Mouse (Mus musculus): ENCODE results near the gene Mrpl52. TPM values are rescaled to one million over a fixed set of nuclear protein-coding genes. Genes with fewer than 3 reads are reported as not detected.

Gene Mrpl52
- polyA plus RNA-seq, 1 experiment from 2014 or later: 241 TPM

- no peaks in the 10 kb centered on the region for H3K27me3 ChIP-seq (replicated peaks; ENCODE audit: control insufficient read depth, insufficient read depth, low read length)
- H3K4me2 ChIP-seq (ENCODE audit: low read depth, low read length): no peak overlapping the region
- H3K4me1 ChIP-seq (ENCODE audit: control insufficient read depth, insufficient read depth, low read length): peaks cover under 1% of the 10 kb centered on the region; the same call in 1 of the 2 replicates
- no peaks in the 10 kb centered on the region for H3K36me3 ChIP-seq (ENCODE audit: control insufficient read depth, insufficient read depth, low read length)
- no peaks in the 10 kb centered on the region for H3K9me3 ChIP-seq (ENCODE audit: control insufficient read depth, low read length)
- H3K4me3 ChIP-seq (ENCODE audit: low read depth, low read length): no peak overlapping the region
- H3K27ac ChIP-seq (replicated peaks; ENCODE audit: low read depth, low read length): no peak overlapping the region
- WGBS: 76% methylated on average over 25 of the region's 25 CpGs
- H3K9ac ChIP-seq (ENCODE audit: low read depth, low read length): no peak overlapping the region
- no peak for DNase-seq (ENCODE audit: low spot score)
- no peak for ATAC-seq (ENCODE audit: low read depth)
These were observed 18.2 kb upstream of the Mrpl52 start for GRCm38 (mm10) chr14:54408336-54409056.

GRCm38 (mm10) chr14:54409057-54409645, 17.6 kb upstream of the Mrpl52 start:
- H3K36me3 ChIP-seq (ENCODE audit: control insufficient read depth, insufficient read depth, low read length): no peaks in the 10 kb centered on the region
- H3K4me1 ChIP-seq (ENCODE audit: control insufficient read depth, insufficient read depth, low read length): peaks cover 7% of the 10 kb centered on the region; the same call in 1 of the 2 replicates
- no peak for DNase-seq (ENCODE audit: low spot score)
- 0 out of 2 replicates have a peak overlapping the region, but pooled peaks have one; percentile 24 for H3K4me2 ChIP-seq (ENCODE audit: low read depth, low read length)
- H3K9ac ChIP-seq (ENCODE audit: low read depth, low read length): no peak overlapping the region
- H3K27me3 ChIP-seq (replicated peaks; ENCODE audit: control insufficient read depth, insufficient read depth, low read length): no peaks in the 10 kb centered on the region
- H3K9me3 ChIP-seq (ENCODE audit: control insufficient read depth, low read length): no peaks in the 10 kb centered on the region
- no peak for ATAC-seq (ENCODE audit: low read depth)
- H3K27ac ChIP-seq (replicated peaks; ENCODE audit: low read depth, low read length): peak overlapping the region; percentile 67; the same call in 1 of the 2 replicates
- no peak overlapping the region for H3K4me3 ChIP-seq (ENCODE audit: low read depth, low read length)
- WGBS: 72% methylated on average over 7 of the region's 7 CpGs

GRCm38 (mm10) chr14:54409980-54410810, 16.5 kb upstream of the Mrpl52 start:
- Histone ChIP-seq H3K9ac (ENCODE audit: low read depth, low read length) (0 out of 2 replicates have a peak overlapping the region, but pooled peaks have one; percentile 34), H3K36me3 (ENCODE audit: control insufficient read depth, insufficient read depth, low read length) (no peaks in the 10 kb centered on the region), H3K4me3 (ENCODE audit: low read depth, low read length) (no peak overlapping the region), H3K4me2 (ENCODE audit: low read depth, low read length) (peak overlapping the region; percentile 24; the same call in 1 of the 2 replicates), H3K4me1 (ENCODE audit: control insufficient read depth, insufficient read depth, low read length) (peaks cover 10% of the 10 kb centered on the region; the same call in 1 of the 2 replicates), H3K27ac (replicated peaks; ENCODE audit: low read depth, low read length) (peak overlapping the region; percentile 67), H3K9me3 (ENCODE audit: control insufficient read depth, low read length) (no peaks in the 10 kb centered on the region), H3K27me3 (replicated peaks; ENCODE audit: control insufficient read depth, insufficient read depth, low read length) (0 out of 2 replicates have a peak, but pooled peaks cover 3% of the 10 kb centered on the region)
- 36% methylated on average over 17 of the region's 17 CpGs for WGBS
- ATAC-seq (ENCODE audit: low read depth) (no peak), DNase-seq (ENCODE audit: low spot score) (no peak)

- WGBS: 48% methylated on average over 9 of the region's 9 CpGs
- no peaks in the 10 kb centered on the region for H3K9me3 ChIP-seq (ENCODE audit: control insufficient read depth, low read length)
- DNase-seq (ENCODE audit: low spot score): no peak
These were observed 14.6 kb upstream of the Mrpl52 start for GRCm38 (mm10) chr14:54412000-54412576.

GRCm38 (mm10) chr14:54412629-54413170, 14.0 kb upstream of the Mrpl52 start:
- Histone ChIP-seq H3K4me3 (ENCODE audit: low read depth, low read length) (no peak overlapping the region), H3K9ac (ENCODE audit: low read depth, low read length) (peak overlapping the region; percentile 37; the same call in 1 of the 2 replicates), H3K4me1 (ENCODE audit: control insufficient read depth, insufficient read depth, low read length) (peaks cover 18% of the 10 kb centered on the region), H3K27me3 (replicated peaks; ENCODE audit: control insufficient read depth, insufficient read depth, low read length) (peaks cover 14% of the 10 kb centered on the region), H3K36me3 (ENCODE audit: control insufficient read depth, insufficient read depth, low read length) (no peaks in the 10 kb centered on the region), H3K4me2 (ENCODE audit: low read depth, low read length) (peak overlapping the region; percentile 53; the same call in 1 of the 2 replicates), H3K9me3 (ENCODE audit: control insufficient read depth, low read length) (no peaks in the 10 kb centered on the region), H3K27ac (replicated peaks; ENCODE audit: low read depth, low read length) (peak overlapping the region; percentile 57; the same call in 1 of the 2 replicates)
- DNase-seq (ENCODE audit: low spot score) (no peak), ATAC-seq (ENCODE audit: low read depth) (no peak)
- whole genome bisulfite sequencing: 50% methylated on average over 2 of the region's 2 CpGs

More at GRCm38 (mm10) chr14:54412000-54412576, 14.6 kb upstream of the Mrpl52 start:
- no peak overlapping the region for H3K4me3 ChIP-seq (ENCODE audit: low read depth, low read length)
- H3K9ac ChIP-seq (ENCODE audit: low read depth, low read length): no peak overlapping the region
- ATAC-seq (ENCODE audit: low read depth): no peak
- peaks cover 13% of the 10 kb centered on the region for H3K4me1 ChIP-seq (ENCODE audit: control insufficient read depth, insufficient read depth, low read length)
- H3K27ac ChIP-seq (replicated peaks; ENCODE audit: low read depth, low read length): no peak overlapping the region
- H3K27me3 ChIP-seq (replicated peaks; ENCODE audit: control insufficient read depth, insufficient read depth, low read length): peaks cover 8% of the 10 kb centered on the region; the same call in 1 of the 2 replicates
- no peak overlapping the region for H3K4me2 ChIP-seq (ENCODE audit: low read depth, low read length)
- no peaks in the 10 kb centered on the region for H3K36me3 ChIP-seq (ENCODE audit: control insufficient read depth, insufficient read depth, low read length)

- Histone ChIP-seq H3K27me3 (replicated peaks; ENCODE audit: control insufficient read depth, insufficient read depth, low read length) (peaks cover 16% of the 10 kb centered on the region), H3K9me3 (ENCODE audit: control insufficient read depth, low read length) (no peaks in the 10 kb centered on the region), H3K27ac (replicated peaks; ENCODE audit: low read depth, low read length) (peak overlapping the region; percentile 57; the same call in 1 of the 2 replicates), H3K4me2 (ENCODE audit: low read depth, low read length) (peak overlapping the region; percentile 53), H3K9ac (ENCODE audit: low read depth, low read length) (peak overlapping the region; percentile 45), H3K36me3 (ENCODE audit: control insufficient read depth, insufficient read depth, low read length) (no peaks in the 10 kb centered on the region), H3K4me3 (ENCODE audit: low read depth, low read length) (peak overlapping the region; percentile 20), H3K4me1 (ENCODE audit: control insufficient read depth, insufficient read depth, low read length) (peaks cover 18% of the 10 kb centered on the region)
- ATAC-seq (ENCODE audit: low read depth) (peak; percentile 58), DNase-seq (ENCODE audit: low spot score) (peak; percentile 74)
- WGBS: 6% methylated on average over 18 of the region's 18 CpGs
These were observed 12.6 kb upstream of the Mrpl52 start for GRCm38 (mm10) chr14:54413877-54414700.

GRCm38 (mm10) chr14:54415241-54416020, 11.3 kb upstream of the Mrpl52 start:
- WGBS: 24% methylated on average over 13 of the region's 13 CpGs
- H3K4me1 ChIP-seq (ENCODE audit: control insufficient read depth, insufficient read depth, low read length): peaks cover 18% of the 10 kb centered on the region
- no peak for ATAC-seq (ENCODE audit: low read depth)
- no peaks in the 10 kb centered on the region for H3K36me3 ChIP-seq (ENCODE audit: control insufficient read depth, insufficient read depth, low read length)
- DNase-seq (ENCODE audit: low spot score): no peak
- no peak overlapping the region for H3K4me2 ChIP-seq (ENCODE audit: low read depth, low read length)
- H3K9ac ChIP-seq (ENCODE audit: low read depth, low read length): no peak overlapping the region
- peaks cover 16% of the 10 kb centered on the region for H3K27me3 ChIP-seq (replicated peaks; ENCODE audit: control insufficient read depth, insufficient read depth, low read length)
- H3K27ac ChIP-seq (replicated peaks; ENCODE audit: low read depth, low read length): no peak overlapping the region
- H3K4me3 ChIP-seq (ENCODE audit: low read depth, low read length): no peak overlapping the region
- no peaks in the 10 kb centered on the region for H3K9me3 ChIP-seq (ENCODE audit: control insufficient read depth, low read length)
